Mouse (Mus musculus) mouse trophoblast stem cell (cell line): Measurements from ENCODE around the gene Dlx3.

Experiments used
- in situ Hi-C, 2 experiments: fragments of 300-500 bp; cut with MseI, MboI; formaldehyde crosslinking; loops; 2 replicates in 1 of 2; 3 replicates in 1 of 2; pipeline ENCODE4 v1.15.1; 2025

Dlx3 gene

DNA sequence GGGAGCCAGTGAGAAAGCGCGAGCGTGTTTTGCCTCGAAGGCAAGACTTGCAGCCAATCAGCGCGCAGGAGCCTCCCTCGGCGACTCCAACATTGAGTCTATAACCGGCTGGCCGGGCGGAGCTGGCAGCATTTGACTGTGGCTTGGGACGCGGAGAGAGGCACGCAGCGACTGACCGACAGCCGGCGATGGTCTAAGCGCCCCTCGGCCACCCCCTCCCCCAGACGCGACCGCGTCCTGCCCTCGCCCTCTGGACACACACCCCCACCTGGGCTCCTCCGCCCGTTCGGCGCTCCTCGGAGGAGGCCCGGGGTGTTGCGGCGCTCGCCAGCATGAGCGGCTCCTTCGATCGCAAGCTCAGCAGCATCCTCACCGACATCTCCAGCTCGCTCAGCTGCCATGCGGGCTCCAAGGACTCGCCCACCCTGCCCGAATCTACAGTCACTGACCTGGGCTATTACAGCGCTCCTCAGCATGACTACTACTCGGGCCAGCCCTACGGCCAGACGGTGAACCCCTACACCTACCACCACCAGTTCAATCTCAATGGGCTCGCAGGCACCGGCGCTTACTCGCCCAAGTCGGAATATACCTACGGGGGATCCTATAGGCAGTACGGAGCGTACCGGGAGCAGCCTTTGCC, at the start of gene Dlx3:
Gene Dlx3 (plus strand): TSS at position 130 of the 643 bp plus-strand sequence.
- in situ Hi-C loops, result loop anchor here (5.0 kb wide), 1 partner anchor 127 kb away; no protein-coding TSS in a partner anchor

DNA sequence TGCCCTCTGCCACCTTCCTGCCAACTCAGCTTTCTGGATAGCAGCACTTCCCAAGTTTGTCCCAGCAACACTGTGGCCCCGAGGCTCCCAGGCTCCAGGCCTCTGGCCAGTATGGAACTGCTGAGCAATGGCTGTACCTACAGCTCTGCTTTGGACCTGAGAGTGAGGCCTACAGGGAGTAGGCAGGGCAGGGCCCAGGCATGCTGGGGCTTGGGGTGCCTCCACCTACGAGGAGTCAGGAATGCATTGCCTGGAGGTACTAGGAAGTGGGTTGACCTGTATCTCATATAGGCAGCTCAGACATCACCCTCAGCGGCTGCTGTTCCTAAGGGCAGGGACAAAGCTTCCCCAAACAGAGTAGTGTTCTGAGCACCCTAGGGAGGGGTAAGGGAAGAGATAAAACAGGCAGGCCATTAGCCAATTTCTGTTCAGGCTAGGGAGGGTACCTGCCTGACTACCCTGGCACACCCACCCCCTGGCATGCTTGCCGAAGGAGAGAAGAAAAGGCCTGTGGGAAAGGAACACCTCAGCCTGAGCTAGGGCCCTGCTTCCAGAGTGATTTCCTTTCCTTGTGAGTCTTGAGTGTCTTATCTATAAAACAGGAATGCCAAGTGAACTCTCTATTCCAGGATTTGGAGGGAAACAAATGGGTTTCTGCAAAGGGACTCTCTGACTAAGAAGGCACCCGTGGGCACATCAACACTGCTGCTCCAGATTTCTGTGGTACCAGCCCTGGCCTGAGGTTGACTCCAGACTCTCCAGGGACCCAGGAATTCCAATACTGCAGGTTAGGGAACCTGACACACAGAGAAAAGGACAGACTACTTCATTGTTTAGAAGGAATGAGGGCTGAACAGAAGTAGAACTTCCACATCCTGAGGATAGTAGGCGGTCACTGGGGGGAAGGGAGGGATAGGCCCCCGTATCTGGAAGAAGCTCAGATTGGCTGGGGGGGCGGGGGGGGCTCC, 49.5 kb upstream of the Dlx3 start:
- in situ Hi-C loops, result no loop called here

DNA sequence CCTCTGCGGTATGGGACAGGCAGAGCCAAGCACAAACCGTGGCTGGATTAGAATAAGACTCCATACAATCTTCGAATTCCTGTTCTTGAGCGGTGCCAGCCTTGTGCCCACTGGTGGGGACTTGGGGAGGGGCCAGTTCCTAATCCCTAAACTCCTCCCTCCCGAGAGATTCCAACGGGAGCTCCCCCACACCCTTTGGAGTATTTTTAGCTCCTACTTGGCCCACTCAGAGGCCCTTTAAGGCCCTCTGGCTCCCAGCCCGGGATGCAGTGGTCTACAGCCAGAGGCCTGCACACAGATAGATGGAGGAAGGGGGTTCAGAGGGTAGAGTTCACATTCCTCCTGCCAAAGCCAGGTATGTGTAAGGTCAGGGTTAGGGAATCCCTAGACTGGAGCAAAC, 48.7 kb upstream of the Dlx3 start:
- in situ Hi-C loops, result no loop called here

DNA sequence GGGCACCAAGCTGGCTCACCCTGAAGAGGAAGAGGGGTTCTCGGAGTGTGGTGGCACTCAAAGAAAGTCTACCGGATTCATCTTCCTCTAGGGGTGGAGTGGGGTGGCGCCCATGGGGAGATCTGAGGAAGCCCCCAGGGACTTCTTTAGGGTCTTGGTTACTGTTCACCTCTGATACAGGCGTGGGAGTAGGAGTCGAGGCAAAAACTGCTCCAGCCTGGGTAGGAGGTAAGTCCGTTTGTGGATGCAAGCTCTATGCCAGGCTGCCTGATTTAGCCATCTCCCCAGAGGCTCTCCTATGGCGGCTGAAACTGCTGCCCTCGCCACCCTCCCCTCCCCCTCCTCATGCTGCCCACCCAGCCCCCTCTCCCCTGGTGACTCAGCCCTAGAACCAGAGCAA, 47.8 kb upstream of the Dlx3 start:
- in situ Hi-C loops, result no loop called here

DNA sequence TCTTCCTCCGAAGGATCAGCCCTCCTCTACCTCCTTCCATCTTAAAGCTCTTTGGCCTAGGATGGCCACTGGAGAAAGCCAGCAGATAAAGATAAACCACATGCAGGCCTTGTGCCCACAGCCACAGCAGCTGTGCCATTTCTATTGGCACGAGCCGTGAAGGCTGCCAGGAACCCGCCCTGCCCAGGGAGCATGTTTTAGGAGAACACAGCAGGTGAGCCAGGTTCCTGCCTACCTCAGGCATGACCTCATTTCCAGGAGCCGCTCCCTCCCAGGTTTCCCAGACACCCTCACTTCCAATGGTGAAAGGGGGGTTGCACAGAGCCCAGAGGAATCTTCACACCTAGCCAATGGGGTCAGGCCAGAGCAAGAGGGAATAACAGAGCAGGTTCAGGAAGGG, 47.1 kb upstream of the Dlx3 start:
- in situ Hi-C loops, result no loop called here

DNA sequence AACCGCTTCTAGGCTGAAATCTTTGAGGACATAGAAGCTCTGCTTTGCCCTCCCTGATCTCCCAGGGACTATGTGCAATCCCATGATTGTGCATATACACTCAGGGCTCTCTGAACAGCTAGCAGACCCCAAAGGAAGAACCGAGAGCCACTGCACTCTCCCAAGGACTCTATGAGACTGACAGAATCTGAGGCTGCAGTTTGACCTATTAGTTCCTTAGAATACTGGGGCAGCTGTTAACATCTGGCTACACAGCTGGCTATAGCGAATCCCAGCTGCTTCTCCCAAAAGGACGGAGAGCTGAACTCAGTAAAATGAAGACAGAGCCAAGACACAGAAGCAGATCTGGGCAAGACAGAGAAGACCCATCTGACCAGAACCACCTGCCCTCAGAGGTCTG, 46.1 kb upstream of the Dlx3 start:
- in situ Hi-C loops, result no loop called here

DNA sequence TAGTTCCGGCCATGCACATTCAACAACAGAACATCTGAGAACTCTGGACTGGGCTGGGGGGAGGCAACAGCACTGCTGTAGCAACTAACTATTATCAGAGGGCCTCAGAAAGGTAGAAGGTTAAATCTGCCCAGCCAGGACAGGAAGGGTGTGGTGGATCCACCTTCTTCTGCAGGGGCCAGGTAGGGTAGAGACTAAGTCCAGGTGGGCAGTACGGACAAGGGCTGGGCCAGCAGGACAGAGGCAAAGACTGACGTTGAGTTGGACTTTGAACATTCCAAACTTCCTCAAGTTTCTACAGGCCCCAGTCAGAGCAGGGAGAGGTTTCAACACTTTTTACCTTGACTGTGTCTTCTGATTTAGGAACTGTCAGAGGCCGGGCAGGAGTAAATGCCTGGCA, 45.2 kb upstream of the Dlx3 start:
- in situ Hi-C loops, result no loop called here

DNA sequence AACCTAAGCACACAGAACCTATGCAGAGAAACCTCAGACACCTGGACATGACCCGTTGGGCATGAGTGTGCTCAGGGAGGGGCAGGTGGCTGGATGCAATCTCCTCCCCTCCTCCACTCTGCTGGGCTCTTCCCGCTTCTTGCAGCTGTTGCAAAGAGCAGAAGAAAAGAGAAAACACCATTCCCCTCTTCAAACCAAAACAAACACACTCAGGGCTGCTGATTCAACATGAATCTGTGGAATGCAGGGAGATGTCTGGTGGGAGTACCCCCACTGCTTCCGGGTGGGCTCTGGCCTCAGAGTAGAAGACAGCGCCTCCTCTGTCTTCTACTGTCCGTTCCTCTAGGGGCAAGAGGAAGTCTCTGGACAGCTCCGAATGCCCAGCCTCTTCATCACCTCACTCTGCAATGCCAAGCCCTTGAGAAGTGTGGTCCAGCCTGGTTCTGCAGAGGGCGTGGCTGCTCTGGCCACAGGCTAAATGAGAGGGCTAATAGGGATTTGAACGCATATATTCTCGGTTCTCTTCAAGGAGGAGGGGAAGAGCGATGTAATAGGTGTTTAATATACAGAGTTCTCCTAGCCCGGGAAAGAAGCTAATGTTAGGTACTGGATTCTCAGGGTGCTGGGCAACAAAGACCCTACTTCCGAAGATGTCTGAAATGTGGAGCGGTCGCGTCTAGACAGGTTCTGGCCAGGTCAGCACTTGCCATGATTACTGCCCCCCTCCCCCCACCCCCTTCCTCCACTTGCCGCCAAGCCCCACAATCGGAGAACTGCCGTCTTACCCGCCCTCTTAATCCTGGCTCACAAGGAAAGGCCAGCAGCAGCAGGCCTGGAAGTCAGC, 44.5 kb upstream of the Dlx3 start:
- in situ Hi-C loops, result no loop called here

DNA sequence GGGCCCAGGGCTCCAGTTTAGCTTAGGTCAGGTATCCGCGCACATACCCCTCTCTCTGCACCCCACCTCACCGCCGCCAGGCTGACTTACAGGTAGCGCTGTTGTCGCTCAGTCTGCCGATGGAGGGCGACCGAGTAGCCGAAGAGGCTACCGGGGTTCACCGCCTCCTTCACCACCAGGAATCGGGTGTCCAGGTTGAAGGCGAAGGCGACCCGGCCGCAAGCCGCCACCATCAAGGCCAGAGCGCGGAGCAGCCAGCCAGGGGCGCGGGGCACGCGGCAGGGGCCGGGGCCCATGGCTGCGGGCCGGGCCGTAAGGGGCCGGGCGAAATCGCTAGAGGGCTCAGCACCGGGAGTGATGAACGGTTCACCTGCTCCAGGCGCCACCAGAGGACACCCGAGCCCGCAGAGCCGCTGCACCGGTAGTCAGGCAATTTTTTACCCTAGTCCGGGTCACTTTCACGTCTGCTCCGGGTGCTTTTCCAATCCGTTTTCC, 43.8 kb upstream of the Dlx3 start:
- in situ Hi-C loops, result no loop called here

DNA sequence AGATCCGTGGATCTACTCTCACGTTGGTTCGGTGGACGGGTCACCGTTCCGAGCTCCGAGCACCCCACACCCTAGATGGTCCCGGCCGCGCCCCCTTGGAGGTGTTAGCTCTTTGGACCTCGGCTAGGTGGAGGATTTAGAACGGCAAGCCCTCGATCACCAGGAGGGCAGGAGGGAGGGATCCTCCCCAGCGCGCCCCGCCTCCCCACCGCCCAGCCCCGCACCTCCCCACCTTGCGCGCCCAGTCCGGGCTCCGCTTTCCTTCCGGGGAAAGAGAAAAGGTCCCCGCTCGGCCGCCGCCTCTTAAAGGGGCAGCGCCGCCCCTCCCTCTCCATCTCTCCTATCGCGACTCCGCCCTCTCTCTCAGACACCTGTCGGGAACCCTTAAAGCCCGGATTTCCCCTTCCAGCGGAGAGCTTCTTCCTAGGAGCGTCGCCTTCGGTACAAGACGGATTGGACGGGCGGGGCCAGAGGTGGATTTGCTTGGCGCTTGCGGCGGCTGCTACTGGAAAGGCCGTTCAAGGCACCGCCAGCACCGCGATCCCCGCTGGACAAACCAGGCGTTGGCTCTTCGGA, 43.3 kb upstream of the Dlx3 start, which contains the start of gene Itga3:
Gene Itga3 (minus strand): TSS at position 266 of the 576 bp plus-strand sequence.
- in situ Hi-C loops, result no loop called here

DNA sequence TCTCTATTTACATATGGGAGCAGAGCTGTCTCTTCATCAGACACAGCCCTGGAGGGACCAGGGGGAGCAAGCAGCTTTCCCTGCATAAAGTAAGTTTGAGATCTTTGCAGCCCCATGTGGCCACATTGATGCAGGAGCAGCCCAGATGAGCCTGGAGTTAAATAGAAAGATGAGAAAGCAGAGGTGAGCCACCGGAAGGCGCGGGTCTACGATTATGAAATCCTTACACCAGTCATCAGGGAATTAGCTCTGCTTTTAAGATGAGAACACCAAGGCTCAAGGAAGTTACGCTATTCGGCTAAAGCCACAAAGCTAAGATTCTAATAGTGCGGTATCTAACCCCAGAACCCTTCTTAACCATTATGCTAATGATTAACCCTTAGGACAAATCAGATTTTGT, 42.0 kb upstream of the Dlx3 start:
- in situ Hi-C loops, result no loop called here

DNA sequence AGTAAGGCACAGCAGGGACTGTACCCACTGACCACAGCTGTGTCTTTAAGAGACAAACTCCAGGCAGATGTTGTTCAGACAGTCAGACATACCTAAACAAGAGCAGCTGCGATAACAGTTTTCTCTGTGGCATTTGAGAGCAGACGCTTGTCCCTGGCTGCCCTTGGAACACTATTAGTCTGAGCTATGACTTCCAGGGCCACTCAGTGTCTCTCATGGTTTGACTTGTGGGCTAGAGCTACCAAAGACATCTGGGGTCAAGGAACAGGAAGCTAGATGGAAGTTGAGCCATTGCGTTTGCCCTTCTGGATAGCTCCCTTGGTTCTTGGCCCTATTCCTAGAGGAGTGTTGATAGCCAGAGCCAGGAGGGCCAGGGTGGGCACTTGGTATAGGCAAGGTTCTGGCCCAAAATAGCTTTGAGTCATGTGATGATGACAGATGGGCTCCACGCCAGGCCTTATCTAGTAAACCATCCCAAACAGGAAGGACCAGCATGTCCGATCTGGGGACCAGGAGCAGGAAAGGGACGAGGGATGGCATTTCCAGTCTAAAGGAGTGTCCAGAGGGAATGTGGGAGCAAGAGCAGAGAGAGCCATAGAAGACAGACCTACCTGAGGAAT, 40.6 kb upstream of the Dlx3 start:
- in situ Hi-C loops, result no loop called here

DNA sequence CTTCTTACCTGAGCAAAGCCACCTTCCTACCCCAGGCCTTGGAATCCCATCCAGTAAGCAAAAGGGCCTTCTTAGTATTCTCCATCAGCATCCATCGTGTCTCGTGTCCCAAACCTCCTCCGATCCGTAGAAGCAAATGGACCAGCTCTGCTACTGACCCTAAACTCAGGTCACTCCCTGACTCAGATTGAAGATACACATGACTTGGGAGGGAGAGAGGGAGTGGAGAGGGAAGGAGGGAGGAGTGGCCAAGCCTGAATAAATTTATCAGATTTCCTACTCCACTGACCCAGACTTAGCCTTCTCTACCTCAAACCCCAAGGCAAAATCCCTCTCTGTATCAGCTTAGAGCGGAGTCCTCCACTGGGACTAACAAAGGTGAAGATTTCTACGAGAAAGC, 39.1 kb upstream of the Dlx3 start:
- in situ Hi-C loops, result no loop called here

DNA sequence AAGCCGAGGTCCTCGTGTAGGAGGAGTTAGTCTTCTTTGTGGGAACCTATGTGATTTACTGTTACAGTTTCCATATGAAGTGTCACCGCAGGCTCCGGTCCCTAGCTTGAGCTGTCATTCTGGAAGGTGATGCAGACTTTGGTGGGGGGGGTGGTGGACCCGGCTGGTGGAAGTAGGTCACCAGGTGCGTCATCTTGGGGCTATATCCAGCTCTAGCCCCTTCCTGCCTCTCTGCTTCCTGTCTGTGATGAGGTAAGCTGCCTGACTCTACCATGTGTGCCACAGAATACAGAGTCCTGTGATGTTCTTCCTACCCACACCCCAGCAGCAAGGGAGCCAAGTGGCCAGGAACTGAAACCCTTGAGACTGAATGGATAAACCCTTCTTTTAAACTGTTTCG, 37.0 kb upstream of the Dlx3 start:
- in situ Hi-C loops, result no loop called here

DNA sequence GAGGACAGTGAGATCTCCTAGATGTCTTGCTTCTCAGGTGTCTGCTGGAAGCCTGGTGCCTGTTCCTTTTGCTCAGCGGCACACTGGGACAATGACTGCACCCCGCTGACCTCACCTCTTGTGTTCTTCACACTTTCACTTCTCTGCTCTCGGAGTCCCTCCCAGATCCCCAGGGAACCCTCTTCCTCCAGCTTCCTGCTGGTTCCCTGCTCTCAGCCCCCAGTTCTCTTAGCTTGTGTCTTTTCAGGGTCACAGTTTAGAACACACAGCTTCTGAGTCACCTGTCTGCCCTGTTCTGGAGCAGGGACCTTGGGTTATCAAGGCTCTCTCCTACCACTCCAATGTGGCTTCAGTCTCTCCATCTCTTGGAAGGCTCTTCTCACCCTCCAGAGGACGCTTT, 35.7 kb upstream of the Dlx3 start:
- in situ Hi-C loops, result no loop called here

DNA sequence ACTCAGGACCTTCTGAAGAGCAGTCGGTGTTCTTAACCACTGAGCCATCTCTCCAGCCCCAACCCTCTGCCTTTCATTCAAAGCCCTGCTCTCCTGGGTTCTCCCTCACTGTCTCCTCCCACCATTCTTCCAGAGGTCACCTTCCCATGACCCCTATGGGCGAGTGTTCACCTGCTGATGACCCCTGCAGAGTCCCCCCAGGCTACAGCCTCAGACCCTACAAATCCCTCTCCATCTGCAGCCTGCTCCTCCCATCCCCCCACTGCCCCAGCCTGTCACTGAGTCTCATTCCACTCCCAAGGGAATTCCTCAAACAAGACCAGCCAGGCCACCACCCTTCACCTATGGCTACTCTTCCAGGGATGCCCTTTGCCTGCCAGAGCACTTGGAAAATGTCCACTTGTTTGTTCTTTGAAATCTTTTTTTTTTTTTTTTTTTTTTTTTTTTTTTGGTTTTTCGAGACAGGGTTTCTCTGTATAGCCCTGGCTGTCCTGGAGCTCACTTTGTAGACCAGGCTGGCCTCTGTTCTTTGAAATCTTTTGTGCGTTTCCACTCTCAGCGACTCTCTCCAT, 35.0 kb upstream of the Dlx3 start:
- in situ Hi-C loops, result no loop called here

DNA sequence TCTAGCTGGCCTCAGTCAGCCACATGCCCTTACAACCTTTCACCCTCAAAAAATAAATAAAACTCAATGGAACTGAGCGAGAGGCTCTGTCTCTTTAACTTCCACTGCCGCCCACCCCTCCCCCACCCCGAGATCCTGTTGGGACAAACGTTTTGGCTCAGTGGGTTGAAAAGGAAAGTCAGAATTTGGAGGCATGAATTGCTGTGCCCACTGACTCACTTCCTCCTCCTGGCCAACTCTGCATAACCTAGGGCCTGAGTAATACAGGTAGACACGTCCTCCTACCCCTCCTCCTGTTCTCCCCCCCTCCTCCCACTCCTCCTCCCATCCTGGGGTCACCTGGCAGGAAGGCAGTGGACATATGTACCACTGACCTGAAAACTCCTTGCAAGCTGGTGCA, 34.2 kb upstream of the Dlx3 start:
- in situ Hi-C loops, result no loop called here

DNA sequence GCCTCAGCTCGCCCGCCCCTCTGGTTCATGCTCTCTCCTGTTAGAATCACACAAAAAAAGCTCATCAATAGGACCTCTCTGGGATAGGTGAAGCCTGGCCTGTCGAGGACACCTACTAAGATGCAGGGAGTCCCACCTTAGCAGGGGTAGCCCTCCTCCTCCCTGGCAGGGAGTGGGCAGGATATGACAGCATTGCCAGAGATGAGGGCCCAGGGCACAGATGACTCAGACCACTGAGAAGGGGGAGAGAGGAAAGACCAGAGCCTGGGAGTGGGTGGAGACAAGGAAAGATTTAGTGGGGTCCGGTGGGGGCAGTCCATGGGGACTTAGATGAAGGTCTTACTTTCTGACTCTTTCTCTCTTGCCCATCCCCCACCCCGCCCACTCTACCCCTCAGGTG, 33.7 kb upstream of the Dlx3 start:
- in situ Hi-C loops, result no loop called here

DNA sequence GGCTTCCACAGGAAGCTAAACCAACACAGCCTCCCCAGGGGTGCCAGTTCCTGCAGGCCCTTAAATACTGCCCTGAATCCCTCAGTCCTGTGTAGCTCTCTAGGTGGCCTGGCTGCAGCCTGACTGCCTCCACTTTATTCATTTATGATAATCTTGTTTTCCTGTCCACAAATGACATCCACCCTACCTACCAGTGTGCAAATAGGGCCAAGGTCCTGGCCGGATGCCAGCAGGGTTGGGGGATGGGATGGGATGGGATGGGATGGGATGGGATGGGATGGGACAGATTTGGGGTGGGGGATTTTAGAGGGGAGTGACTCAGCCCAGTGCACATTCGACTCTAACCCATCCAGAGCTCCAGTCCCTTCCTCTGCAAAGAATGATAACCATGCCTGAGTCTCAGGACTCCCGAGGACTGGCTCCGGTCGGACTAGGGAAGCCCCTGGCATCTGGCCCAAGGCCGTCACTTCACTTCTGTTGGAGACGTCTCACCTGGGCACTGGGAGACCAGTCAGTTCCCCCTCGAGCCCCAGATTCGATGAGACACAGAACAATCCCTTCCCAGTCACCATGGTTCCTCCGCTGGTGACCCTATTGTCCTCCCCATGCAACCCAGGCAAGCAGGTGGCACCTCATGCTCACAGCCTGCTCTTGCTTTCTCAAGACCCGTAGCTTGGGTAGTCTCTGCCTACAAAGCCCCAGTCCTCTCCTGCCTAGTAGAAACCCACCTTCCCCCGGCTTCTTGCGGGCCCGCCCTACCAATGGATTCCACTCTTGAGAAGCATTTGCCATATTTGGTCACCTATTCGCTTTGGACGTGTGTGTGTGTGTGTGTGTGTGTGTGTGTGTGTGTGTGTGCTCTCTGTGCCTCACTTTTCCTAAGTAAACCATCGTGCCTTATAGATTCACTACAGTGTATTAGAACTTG, 32.4 kb upstream of the Dlx3 start:
- in situ Hi-C loops, result no loop called here

DNA sequence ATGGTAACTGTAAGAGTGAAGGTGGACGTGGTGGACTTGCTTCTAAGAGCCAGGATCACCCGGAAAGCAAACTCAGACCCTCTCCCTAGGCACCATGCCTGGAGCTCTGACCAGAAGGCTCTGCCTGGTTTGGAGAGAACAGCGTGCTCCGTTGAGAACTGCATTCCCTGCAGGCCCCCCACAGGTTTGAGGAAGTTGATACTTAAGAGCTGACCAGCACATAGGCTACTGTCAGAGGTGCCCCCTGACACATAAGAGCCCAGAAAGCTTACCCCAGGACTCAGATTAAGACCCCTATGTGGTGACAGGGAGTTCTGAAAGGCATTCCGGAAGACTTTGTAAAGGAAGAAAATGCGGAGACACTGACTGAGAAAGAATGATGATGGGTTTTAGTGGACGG, 31.6 kb upstream of the Dlx3 start:
- in situ Hi-C loops, result no loop called here
